Mouse (Mus musculus) midbrain, postnatal 0 days (tissue): ENCODE results near the gene Mavs. TPM values are rescaled to one million over a fixed set of nuclear protein-coding genes. Genes with fewer than 3 reads are reported as not detected.

Experiments
- ATAC-seq: fragments of 200-750 bp; cut with Nextera tagmentation; 2 replicates; pipeline ENCODE4 v1.8.0; 2017; ENCODE audit warnings: moderate number of reproducible peaks, mild to moderate bottlenecking, moderate TSS enrichment, moderate library complexity; ENCODE audit not compliant: low FRiP score
- DNase-seq: peaks from one replicate; pipeline ENCODE4 v3.0.0-alpha.2; 2015; ENCODE audit warnings: low spot score
- H3K27ac ChIP-seq: fragments of 300-500 bp; sonication (generic); 2 replicates; pipeline ENCODE4 v1.5.1; 2014; ENCODE audit warnings: low read depth, mild to moderate bottlenecking, low read length, mixed read lengths
- H3K27me3 ChIP-seq: fragments of 300-500 bp; sonication (generic); 2 replicates; pipeline ENCODE4 v1.6.1; 2014; ENCODE audit warnings: low read length, control low read depth, mixed read lengths; ENCODE audit not compliant: insufficient read depth
- H3K36me3 ChIP-seq: fragments of 300-500 bp; sonication (generic); 2 replicates; pipeline ENCODE4 v1.6.1; 2014; ENCODE audit warnings: low read length, control low read depth, mixed read lengths; ENCODE audit not compliant: insufficient read depth
- H3K4me1 ChIP-seq: fragments of 300-500 bp; sonication (generic); 2 replicates; pipeline ENCODE4 v1.6.1; 2014; ENCODE audit warnings: mild to moderate bottlenecking, control low read depth, antibody characterized with exemption, low read length, mixed read lengths; ENCODE audit not compliant: insufficient read depth
- H3K4me2 ChIP-seq: fragments of 300-500 bp; sonication (generic); 2 replicates; pipeline ENCODE4 v1.6.1; 2014; ENCODE audit warnings: low read depth, mild to moderate bottlenecking, low read length, mixed read lengths; ENCODE audit not compliant: poor library complexity, severe bottlenecking
- H3K4me3 ChIP-seq: fragments of 300-500 bp; sonication (generic); 2 replicates; pipeline ENCODE4 v1.5.1; 2014; ENCODE audit warnings: low read depth, mild to moderate bottlenecking, low read length, moderate library complexity
- H3K9ac ChIP-seq: fragments of 300-500 bp; sonication (generic); replicated peaks from 2 replicates; pipeline ENCODE4 v1.6.1; 2014; ENCODE audit warnings: mild to moderate bottlenecking, low read length, moderate library complexity, mixed read lengths; ENCODE audit not compliant: poor library complexity, severe bottlenecking
- H3K9me3 ChIP-seq: fragments of 300-500 bp; sonication (generic); 2 replicates; pipeline ENCODE4 v1.6.1; 2016; ENCODE audit warnings: low read length, control low read depth
- CTCF ChIP-seq: IDR thresholded peaks from 2 replicates; pipeline ENCODE4 v1.5.1; 2016; ENCODE audit warnings: antibody characterized with exemption, mild to moderate bottlenecking
- WGBS: fragments of 180-500 bp; shearing (Covaris S2); extraction: QIAGEN DNeasy Blood & Tissue Kit; methylation state at CpG from one replicate; pipeline ENCODE4 v1.1.7; 2014; 5-methylcytosine and 5-hydroxymethylcytosine counted together
- polyA plus RNA-seq: library from polyadenylated mRNA; unstranded; fragments of >200 nt; fragmentation: Nextera tagmentation; extraction: Ambion mirVana; gene quantifications from 2 replicates; pipeline ENCODE4 v1.2.1, GENCODE M21; 2015
- total RNA-seq: library from RNA; depleted of rRNA; stranded (reverse); fragments of >200 nt; gene quantifications from 2 replicates; pipeline ENCODE4 v1.2.3, GENCODE M21; 2014

Mavs gene
- total and polyA plus RNA-seq, 2 experiments from 2014 or later, result 4.0 to 10.9 TPM

- H3K4me2 ChIP-seq, result no peak overlapping the region
- no peaks in the 10 kb centered on the region for H3K36me3 ChIP-seq
- H3K4me1 ChIP-seq, result no peaks in the 10 kb centered on the region
- WGBS, result 27% methylated on average over 7 of the region's 7 CpGs
- H3K27me3 ChIP-seq, result no peaks in the 10 kb centered on the region
- no peak overlapping the region for H3K4me3 ChIP-seq
- H3K27ac ChIP-seq, result no peak overlapping the region
- DNase-seq, result peak; percentile 73
- H3K9me3 ChIP-seq, result no peaks in the 10 kb centered on the region
- peak; percentile 84 for TF ChIP-seq CTCF
- ATAC-seq, result peak; percentile 52; the same call in 1 of the 2 replicates
- H3K9ac ChIP-seq, result 0 out of 2 replicates have a peak overlapping the region, but pooled peaks have one; percentile 8
Measured at GRCm38 (mm10) chr2:131253681-131254328, 19.9 kb downstream of the Mavs start.

- Histone ChIP-seq H3K4me2 (no peak overlapping the region), H3K36me3 (no peaks in the 10 kb centered on the region), H3K4me1 (no peaks in the 10 kb centered on the region), H3K27ac (no peak overlapping the region), H3K4me3 (no peak overlapping the region), H3K27me3 (no peaks in the 10 kb centered on the region), H3K9me3 (no peaks in the 10 kb centered on the region), H3K9ac (0 out of 2 replicates have a peak overlapping the region, but pooled peaks have one; percentile 8)
- ATAC-seq, result no peak
- WGBS, result 78% methylated on average over 2 of the region's 2 CpGs
- no peak for DNase-seq
- TF ChIP-seq CTCF, result no peak
Measured at GRCm38 (mm10) chr2:131254329-131254713, 20.5 kb downstream of the Mavs start.

DNA sequence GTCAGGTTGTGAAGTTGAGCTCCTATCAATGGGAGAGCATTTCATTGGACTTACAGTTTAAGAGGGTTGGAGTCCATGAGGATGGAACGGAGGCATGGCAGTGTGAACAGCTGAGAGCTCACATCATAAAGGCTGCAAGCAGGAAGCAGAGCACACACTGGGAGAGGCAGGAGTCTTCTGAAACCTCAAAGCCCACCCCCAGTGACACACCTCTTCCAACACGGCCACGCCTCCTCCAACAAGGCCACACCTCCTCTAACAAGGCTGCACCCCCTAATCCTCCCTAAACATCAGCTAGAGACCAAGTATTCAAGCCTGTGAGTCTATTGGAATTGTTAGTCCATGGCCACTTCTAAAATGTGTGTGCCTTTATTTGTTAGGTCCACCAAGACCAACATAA lies 21.9 kb downstream of the Mavs start:
- H3K9me3 ChIP-seq, result no peaks in the 10 kb centered on the region
- no peaks in the 10 kb centered on the region for H3K4me1 ChIP-seq
- 48% methylated on average over 3 of the region's 3 CpGs for WGBS
- no peak overlapping the region for H3K27ac ChIP-seq
- no peak for TF ChIP-seq CTCF
- H3K36me3 ChIP-seq, result no peaks in the 10 kb centered on the region
- no peaks in the 10 kb centered on the region for H3K27me3 ChIP-seq
- no peak overlapping the region for H3K9ac ChIP-seq
- H3K4me3 ChIP-seq, result no peak overlapping the region
- ATAC-seq (no peak), DNase-seq (no peak)
- H3K4me2 ChIP-seq, result no peak overlapping the region

DNA sequence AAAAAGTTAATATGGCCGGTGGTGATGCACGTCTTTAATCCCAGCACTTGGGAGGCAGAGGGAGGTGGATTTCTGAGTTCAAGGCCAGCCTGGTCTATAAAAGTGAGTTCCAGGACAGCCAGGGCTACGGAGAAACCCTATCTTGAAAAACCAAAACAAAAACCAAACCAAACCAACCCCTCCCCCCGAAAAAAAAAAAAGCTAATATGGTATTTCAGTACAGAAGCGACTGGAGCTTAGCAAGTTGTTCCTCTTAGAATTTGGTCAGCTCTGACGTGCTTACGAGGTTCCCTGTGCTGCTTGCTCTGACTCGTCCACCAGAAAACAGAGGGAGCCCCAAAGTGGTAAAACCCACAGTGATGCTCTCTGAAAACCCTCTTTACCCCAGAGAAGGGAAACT lies 24.8 kb downstream of the Mavs start:
- no peak for TF ChIP-seq CTCF
- ATAC-seq, result no peak
- WGBS, result 77% methylated on average over 8 of the region's 8 CpGs

GRCm38 (mm10) chr2:131260544-131261307 lies 26.9 kb downstream of the Mavs start:
- H3K4me3 ChIP-seq, result no peak overlapping the region
- no peak overlapping the region for H3K27ac ChIP-seq
- no peak for TF ChIP-seq CTCF
- DNase-seq (no peak), ATAC-seq (no peak)
- H3K27me3 ChIP-seq, result no peaks in the 10 kb centered on the region
- no peak overlapping the region for H3K9ac ChIP-seq
- WGBS, result 57% methylated on average over 9 of the region's 9 CpGs
- no peak overlapping the region for H3K4me2 ChIP-seq
- peaks cover 4% of the 10 kb centered on the region for H3K4me1 ChIP-seq
- H3K9me3 ChIP-seq, result no peaks in the 10 kb centered on the region
- no peaks in the 10 kb centered on the region for H3K36me3 ChIP-seq

More for the DNA sequence above, 24.8 kb downstream of the Mavs start:
- H3K9ac ChIP-seq, result no peak overlapping the region
- no peaks in the 10 kb centered on the region for H3K36me3 ChIP-seq
- H3K4me3 ChIP-seq, result no peak overlapping the region
- no peak for DNase-seq
- no peaks in the 10 kb centered on the region for H3K27me3 ChIP-seq
- H3K9me3 ChIP-seq, result no peaks in the 10 kb centered on the region
- no peak overlapping the region for H3K27ac ChIP-seq
- no peaks in the 10 kb centered on the region for H3K4me1 ChIP-seq
- H3K4me2 ChIP-seq, result no peak overlapping the region
